Comparison of ENCODE assay signal across 9 mouse cellular contexts in genomic region chr11:55022508-55022907, GRCm38 (mm10). TPM values are rescaled to one million over a fixed set of nuclear protein-coding genes. Genes with fewer than 3 reads are reported as not detected.
DNase-seq lines count a peak whose midpoint lies in the region; ATAC-seq and TF ChIP-seq lines count a peak whose summit lies in the region.
"Had no signal": no experiment of that assay in that cellular context is flagged by ENCODE, and none has a peak within 500 bp of the region (broad histone marks: within the 10 kb centered on the region; RNA-seq: fewer than 3 reads in every experiment).

No protein-coding gene starts in this region.

- WGBS in forebrain, embryonic 10.5 days, result 78% methylated on average over 5 of the region's 5 CpGs
- 69% methylated on average over 5 of the region's 5 CpGs for WGBS in limb, embryonic 10.5 days
- 66% methylated on average over 5 of the region's 5 CpGs for WGBS in neural tube, embryonic 14.5 days

- intact Hi-C loops in gastrocnemius, postnatal 36 days (cut with DNase I), result no loop called here

- ATAC-seq in neural tube, embryonic 14.5 days (ENCODE audit: low read depth), result no peak
- ATAC-seq in erythroid progenitor cell, adult 5-6 weeks (replicated peaks; ENCODE audit: low FRiP score, poor library complexity, severe bottlenecking), result no peak
- ATAC-seq: Patski had no signal

- H3K9me3 ChIP-seq in forebrain, embryonic 10.5 days, result no peaks in the 10 kb centered on the region
- H3K9me3 ChIP-seq in limb, embryonic 10.5 days (replicated peaks), result no peaks in the 10 kb centered on the region
- no peaks in the 10 kb centered on the region for H3K9me3 ChIP-seq in neural tube, embryonic 14.5 days (ENCODE audit: control insufficient read depth, low read length)

- 0 out of 2 replicates have a peak, but pooled peaks cover 2% of the 10 kb centered on the region for H3K36me3 ChIP-seq in forebrain, embryonic 10.5 days (replicated peaks)
- H3K36me3 ChIP-seq in limb, embryonic 10.5 days, result peaks cover 32% of the 10 kb centered on the region
- no peaks in the 10 kb centered on the region for H3K36me3 ChIP-seq in neural tube, embryonic 14.5 days (ENCODE audit: control insufficient read depth, insufficient read depth, low read length)

- H3K4me2 ChIP-seq in neural tube, embryonic 14.5 days (ENCODE audit: low read depth, low read length), result 0 out of 2 replicates have a peak overlapping the region, but pooled peaks have one; percentile 9

- H3K27me3 ChIP-seq in forebrain, embryonic 10.5 days (ENCODE audit: poor library complexity, severe bottlenecking), result no peaks in the 10 kb centered on the region
- no peaks in the 10 kb centered on the region for H3K27me3 ChIP-seq in limb, embryonic 10.5 days (ENCODE audit: low read depth, poor library complexity, severe bottlenecking)
- H3K27me3 ChIP-seq in neural tube, embryonic 14.5 days (ENCODE audit: control insufficient read depth, insufficient read depth, low read length), result no peaks in the 10 kb centered on the region
- H3K27me3 ChIP-seq: Patski had no signal

- no peak overlapping the region for H3K4me3 ChIP-seq in layer of hippocampus, adult 2 months
- H3K4me3 ChIP-seq in forebrain, embryonic 10.5 days, result peak overlapping the region; percentile 34; the same call in 1 of the 2 replicates
- peak overlapping the region; percentile 37; the same call in 1 of the 2 replicates for H3K4me3 ChIP-seq in limb, embryonic 10.5 days
- no peak overlapping the region for H3K4me3 ChIP-seq in neural tube, embryonic 14.5 days (ENCODE audit: low read depth, low read length)

- H3K27ac ChIP-seq in layer of hippocampus, adult 2 months, result peak overlapping the region; percentile 81
- H3K27ac ChIP-seq in forebrain, embryonic 10.5 days, result peak overlapping the region; percentile 92
- peak overlapping the region; percentile 93 for H3K27ac ChIP-seq in limb, embryonic 10.5 days
- H3K27ac ChIP-seq in neural tube, embryonic 14.5 days (ENCODE audit: low read depth, low read length), result peak overlapping the region; percentile 88

- no peak for TF ChIP-seq CTCF in layer of hippocampus, adult 2 months (conservative IDR thresholded peaks at IDR 0.05)

- H3K4me1 ChIP-seq in forebrain, embryonic 10.5 days, result peaks cover 51% of the 10 kb centered on the region
- H3K4me1 ChIP-seq in limb, embryonic 10.5 days, result peaks cover 51% of the 10 kb centered on the region
- peaks cover 25% of the 10 kb centered on the region for H3K4me1 ChIP-seq in neural tube, embryonic 14.5 days (ENCODE audit: control insufficient read depth, insufficient read depth, low read length)

- H3K9ac ChIP-seq in neural tube, embryonic 14.5 days (replicated peaks; ENCODE audit: low read depth, low read length), result no peak overlapping the region

- no peak for DNase-seq in layer of hippocampus, adult 2 months (ENCODE audit: low spot score in 2 of 2)
- no peak for DNase-seq in layer of hippocampus, adult 18-20 months (ENCODE audit: low spot score in 2 of 2)
- no peak for DNase-seq in forebrain, embryonic 10.5 days (ENCODE audit: extremely low spot score, low spot score)
- DNase-seq in limb, embryonic 10.5 days (ENCODE audit: low spot score), result no peak
- no peak for DNase-seq in frontal cortex, adult 2 months (ENCODE audit: extremely low spot score in 1 of 2, low spot score in 1 of 2)
- DNase-seq in gastrocnemius, postnatal 36 days, result no peak

RNA-seq across cellular contexts. Expression of gene Anxa6, which starts 10.7 kb away (rescaled TPM):
- total RNA-seq in layer of hippocampus, adult 2 months (2021), result 100 to 1,000 TPM; 100 to 103 TPM
- total RNA-seq in layer of hippocampus, adult 18-20 months (2021), result 10 to 100 TPM; 89.8 to 97.0 TPM
- 35.4 and 38.9 TPM in 2 replicates for polyA plus RNA-seq in forebrain, embryonic 10.5 days (2016; fragmentation: Nextera tagmentation; extraction: Ambion mirVana)
- 53.5 and 69.1 TPM in 2 replicates for polyA plus RNA-seq in limb, embryonic 10.5 days (2016; fragmentation: Nextera tagmentation; extraction: Ambion mirVana)
- polyA plus RNA-seq in neural tube, embryonic 14.5 days (2014; fragmentation: Nextera tagmentation; extraction: Ambion mirVana), result 42.3 and 106 TPM in 2 replicates
- 12.3 and 15.1 TPM in 2 replicates for total RNA-seq in erythroid progenitor cell, adult 5-6 weeks (2015; ENCODE audit: low replicate concordance)
- total RNA-seq in erythroid progenitor cell, adult 5-6 weeks (2017; ENCODE audit: low replicate concordance), result 14.6 and 16.3 TPM in 2 replicates
- 76.6 and 76.8 TPM in 2 replicates for polyA plus RNA-seq in frontal cortex, adult 2 months (2012; rRNA removed)
- 100 to 1,000 TPM; 168 to 176 TPM for total RNA-seq in gastrocnemius, postnatal 36 days (2021)

RNA-seq across cellular contexts. Expression of gene Ccdc69, which starts 55.4 kb away (rescaled TPM):
- total RNA-seq in layer of hippocampus, adult 2 months (2021), result under 1 TPM in 1 of 2 experiments, not detected in 1; 0.42 TPM
- total RNA-seq in layer of hippocampus, adult 18-20 months (2021), result under 1 TPM in 1 of 2 experiments, not detected in 1; 0.54 TPM
- 0.25 and 0.73 TPM in 2 replicates for polyA plus RNA-seq in forebrain, embryonic 10.5 days (2016; fragmentation: Nextera tagmentation; extraction: Ambion mirVana)
- 0.61 and 0.85 TPM in 2 replicates for polyA plus RNA-seq in limb, embryonic 10.5 days (2016; fragmentation: Nextera tagmentation; extraction: Ambion mirVana)
- polyA plus RNA-seq in neural tube, embryonic 14.5 days (2014; fragmentation: Nextera tagmentation; extraction: Ambion mirVana), result 0.37 TPM in 1 of 2 replicates, not detected in the other
- total RNA-seq in erythroid progenitor cell, adult 5-6 weeks (2015; ENCODE audit: low replicate concordance), result 7.1 and 7.2 TPM in 2 replicates
- 1.5 and 2.1 TPM in 2 replicates for total RNA-seq in erythroid progenitor cell, adult 5-6 weeks (2017; ENCODE audit: low replicate concordance)
- 0.94 and 1.2 TPM in 2 replicates for polyA plus RNA-seq in frontal cortex, adult 2 months (2012; rRNA removed)
- 1 to 10 TPM; 3.5 to 4.9 TPM for total RNA-seq in gastrocnemius, postnatal 36 days (2021)
- polyA plus RNA-seq: Patski had no signal

RNA-seq across cellular contexts. Expression of gene Tnip1, which starts 59.8 kb away (rescaled TPM):
- total RNA-seq in layer of hippocampus, adult 2 months (2021), result 10 to 100 TPM; 33.0 to 33.1 TPM
- 10 to 100 TPM; 35.2 to 39.0 TPM for total RNA-seq in layer of hippocampus, adult 18-20 months (2021)
- polyA plus RNA-seq in forebrain, embryonic 10.5 days (2016; fragmentation: Nextera tagmentation; extraction: Ambion mirVana), result 8.8 and 10.0 TPM in 2 replicates
- polyA plus RNA-seq in limb, embryonic 10.5 days (2016; fragmentation: Nextera tagmentation; extraction: Ambion mirVana), result 10.0 and 14.0 TPM in 2 replicates
- 16.1 TPM in 2 replicates for polyA plus RNA-seq in neural tube, embryonic 14.5 days (2014; fragmentation: Nextera tagmentation; extraction: Ambion mirVana)
- 6.3 and 7.9 TPM in 2 replicates for total RNA-seq in erythroid progenitor cell, adult 5-6 weeks (2015; ENCODE audit: low replicate concordance)
- total RNA-seq in erythroid progenitor cell, adult 5-6 weeks (2017; ENCODE audit: low replicate concordance), result 3.3 and 8.7 TPM in 2 replicates
- 21.9 and 24.0 TPM in 2 replicates for polyA plus RNA-seq in frontal cortex, adult 2 months (2012; rRNA removed)
- 10 to 100 TPM; 29.7 to 32.3 TPM for total RNA-seq in gastrocnemius, postnatal 36 days (2021)

Comparison
In these comparisons a context has a peak if more than half of its experiments do, and no peak if none do; other contexts are left out.
1. H3K4me3 ChIP-seq: peak in forebrain, embryonic 10.5 days (single experiment) and limb, embryonic 10.5 days (single experiment); none in layer of hippocampus, adult 2 months (single experiment) and neural tube, embryonic 14.5 days (single experiment).
2. RNA of gene Anxa6, which starts 10.7 kb away (total RNA-seq): 168 to 176 TPM in gastrocnemius, postnatal 36 days, 100 to 103 TPM in layer of hippocampus, adult 2 months and 89.8 to 97.0 TPM in layer of hippocampus, adult 18-20 months; 12.3 to 16.3 TPM in erythroid progenitor cell, adult 5-6 weeks; every median in the first group is over 4 times any median in the second.
3. Peak in every context shown above with its lines, with median percentiles within 50 percentile points of each other: H3K27ac ChIP-seq.